Mouse (Mus musculus) heart, postnatal 0 days (tissue): ENCODE data around the gene Spock1.

Experiments
- CTCF ChIP-seq: IDR thresholded peaks from 2 replicates; pipeline ENCODE4 v1.5.1; 2016; ENCODE audit warnings: antibody characterized with exemption, control low read depth, low read depth
- EP300 ChIP-seq: IDR thresholded peaks from 2 replicates; pipeline ENCODE4 v1.6.1; 2016; ENCODE audit warnings: antibody characterized with exemption, low read depth

- TF ChIP-seq CTCF (no peak), EP300 (no peak)
Observed at GRCm38 (mm10) chr13:57931376-57931775, 23.2 kb upstream of the Spock1 start.
